ENCODE assay signal across 20 mouse cellular contexts in genomic region chr9:43942147-43942546, GRCm38 (mm10).
A peak's percentile ranks its signal among the peaks of the same experiment; 100 is the strongest.
DNase-seq lines count a peak whose midpoint lies in the region; ATAC-seq lines count a peak whose summit lies in the region.
"Had no signal": no experiment of that assay in that cellular context is flagged by ENCODE, and none has a peak within 500 bp of the region (broad histone marks: within the 10 kb centered on the region; RNA-seq: fewer than 3 reads in every experiment).

No protein-coding gene starts in this region.

- no peak for ATAC-seq in forebrain, embryonic 14.5 days
- ATAC-seq: forebrain, embryonic 13.5 days; forebrain, embryonic 16.5 days had no signal

- intact Hi-C loops in left cerebral cortex, postnatal 4 days (cut with DNase I), result no loop called here
- intact Hi-C loops in left cerebral cortex, postnatal 36 days (cut with DNase I), result no loop called here

- H3K9me3 ChIP-seq in forebrain, embryonic 14.5 days (replicated peaks; ENCODE audit: control insufficient read depth, low read length), result no peaks in the 10 kb centered on the region
- H3K9me3 ChIP-seq: embryonic facial prominence, embryonic 10.5 days; embryonic facial prominence, embryonic 12.5 days; forebrain, embryonic 13.5 days had no signal

- H3K9ac ChIP-seq in forebrain, embryonic 14.5 days (ENCODE audit: low read length), result no peak overlapping the region
- H3K9ac ChIP-seq: embryonic facial prominence, embryonic 12.5 days; forebrain, embryonic 13.5 days had no signal

- peaks cover 31% of the 10 kb centered on the region for H3K4me1 ChIP-seq in forebrain, embryonic 14.5 days (ENCODE audit: control insufficient read depth, insufficient read depth, low read length)
- H3K4me1 ChIP-seq: embryonic facial prominence, embryonic 12.5 days had no signal

- WGBS in forebrain, embryonic 14.5 days, result 92% methylated on average over 5 of the region's 5 CpGs

- no peak overlapping the region for H3K4me3 ChIP-seq in forebrain, embryonic 14.5 days (ENCODE audit: low read depth, low read length)
- H3K4me3 ChIP-seq: embryonic facial prominence, embryonic 10.5 days; embryonic facial prominence, embryonic 12.5 days; forebrain, embryonic 13.5 days had no signal

- H3K27me3 ChIP-seq in forebrain, embryonic 14.5 days (replicated peaks; ENCODE audit: control insufficient read depth, insufficient read depth, low read length), result 0 out of 2 replicates have a peak, but pooled peaks cover 17% of the 10 kb centered on the region
- H3K27me3 ChIP-seq: embryonic facial prominence, embryonic 12.5 days had no signal

- DNase-seq in frontal cortex, adult 2 months (ENCODE audit: extremely low spot score in 1 of 2, low spot score in 1 of 2), result peak; percentile 13 to 50
- no peak for DNase-seq in frontal cortex, postnatal 25 days (ENCODE audit: low spot score in 2 of 2)
- peak; percentile 26 to 55 for DNase-seq in left cerebral cortex, adult 18-20 months (ENCODE audit: low spot score in 2 of 2)
- no peak for DNase-seq in left cerebral cortex, postnatal 4 days
- peak; percentile 19 to 51 for DNase-seq in left cerebral cortex, postnatal 36 days (ENCODE audit: low spot score in 2 of 2)
- DNase-seq in left cerebral cortex, adult 11 months (ENCODE audit: low spot score), result no peak
- peak; percentile 61 for DNase-seq in brain, adult 2 months (ENCODE audit: low read depth, low spot score)
- DNase-seq in forebrain, embryonic 14.5 days (ENCODE audit: low spot score), result no peak
- DNase-seq: adrenal gland, adult 2 months; adrenal gland, postnatal 10 days; adrenal gland, postnatal 25 days; cerebellum, adult 11-12 months; cerebellum, adult 2 months; cerebellum, adult 9-10 months; cerebellum, postnatal 10 days; cerebellum, postnatal 25 days had no signal

- no peak overlapping the region for H3K4me2 ChIP-seq in forebrain, embryonic 14.5 days (ENCODE audit: low read length)
- H3K4me2 ChIP-seq: embryonic facial prominence, embryonic 12.5 days; forebrain, embryonic 13.5 days had no signal

- H3K36me3 ChIP-seq in forebrain, embryonic 14.5 days (ENCODE audit: control insufficient read depth, insufficient read depth, low read length), result no peaks in the 10 kb centered on the region
- H3K36me3 ChIP-seq: embryonic facial prominence, embryonic 10.5 days; embryonic facial prominence, embryonic 12.5 days had no signal

- no peak overlapping the region for H3K27ac ChIP-seq in forebrain, embryonic 14.5 days (ENCODE audit: low read depth, low read length)
- H3K27ac ChIP-seq: embryonic facial prominence, embryonic 10.5 days; embryonic facial prominence, embryonic 12.5 days; forebrain, embryonic 13.5 days had no signal

Comparison
In these comparisons a context has a peak if more than half of its experiments do, and no peak if none do; other contexts are left out.
1. DNase-seq: peak in frontal cortex, adult 2 months (2 of 2), left cerebral cortex, adult 18-20 months (2 of 2), left cerebral cortex, postnatal 36 days (2 of 2) and brain, adult 2 months (single experiment); none in frontal cortex, postnatal 25 days (0 of 2), left cerebral cortex, postnatal 4 days (single experiment), left cerebral cortex, adult 11 months (single experiment) and forebrain, embryonic 14.5 days (single experiment).